Mouse (Mus musculus): Measurements from ENCODE around the gene Tmprss9.

DNA sequence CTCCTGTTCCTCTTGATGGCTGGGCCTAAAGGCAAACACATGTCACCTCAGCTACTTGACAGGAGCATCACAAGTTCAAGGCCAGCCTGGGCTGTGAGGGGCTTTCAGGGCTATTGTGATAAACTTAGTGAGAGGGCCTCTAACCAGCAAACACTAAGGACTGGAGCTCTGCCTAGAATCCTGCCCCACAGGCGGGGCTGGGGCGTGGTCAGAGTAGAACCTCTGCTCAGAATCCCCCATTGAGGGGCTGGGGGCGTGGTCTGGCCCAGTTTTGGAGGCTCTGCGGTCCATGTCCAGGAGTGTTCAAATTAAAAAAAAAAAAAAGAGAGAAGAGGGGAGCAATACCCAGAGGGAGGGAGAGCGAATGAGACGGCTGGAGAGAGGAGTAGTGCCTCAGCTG is 24.0 kb downstream of the Tmprss9 start:
- TF ChIP-seq ELF1 (IDR thresholded peaks at IDR 0.05; ENCODE audit: low read depth, low read length): no peak
- TF ChIP-seq CHD2 (IDR thresholded peaks at IDR 0.05; ENCODE audit: low read length): no peak
- no peak for TF ChIP-seq HCFC1 (IDR thresholded peaks at IDR 0.05; ENCODE audit: low read depth, low read length)
- TF ChIP-seq TCF12 (IDR thresholded peaks at IDR 0.05; ENCODE audit: low read depth, low read length): no peak
- TF ChIP-seq CHD1 (IDR thresholded peaks at IDR 0.05; ENCODE audit: low read depth, low read length): no peak
- no peak for TF ChIP-seq ZNF384 (IDR thresholded peaks at IDR 0.05; ENCODE audit: low read depth, low read length)
- no peak for TF ChIP-seq EP300 (IDR thresholded peaks at IDR 0.05; ENCODE audit: low read length)
- no peak for TF ChIP-seq CTCF (conservative IDR thresholded peaks at IDR 0.05 in 1 of 2, IDR thresholded peaks at IDR 0.05 in 1 of 2; ENCODE audit: low read depth in 2 of 2, low read length in 2 of 2)
- TF ChIP-seq TBP (conservative IDR thresholded peaks at IDR 0.05; ENCODE audit: low read depth, low read length): no peak
- no peak for TF ChIP-seq NELFE (IDR thresholded peaks at IDR 0.05; ENCODE audit: low read depth, low read length)

All from CH12.LX (cell line).